Comparison of ENCODE assay signal across 12 mouse cellular contexts in genomic region chr11:22481639-22482361, GRCm38 (mm10). TPM values are rescaled to one million over a fixed set of nuclear protein-coding genes. Genes with fewer than 3 reads are reported as not detected.
DNase-seq lines count a peak whose midpoint lies in the region; ATAC-seq lines count a peak whose summit lies in the region.
"Had no signal": no experiment of that assay in that cellular context is flagged by ENCODE, and none has a peak within 500 bp of the region (broad histone marks: within the 10 kb centered on the region; RNA-seq: fewer than 3 reads in every experiment).

No protein-coding gene starts in this region.

- H3K4me1 ChIP-seq in hindbrain, embryonic 12.5 days: 0 out of 2 replicates have a peak, but pooled peaks cover 3% of the 10 kb centered on the region
- no peaks in the 10 kb centered on the region for H3K4me1 ChIP-seq in hindbrain, embryonic 11.5 days (replicated peaks; ENCODE audit: control insufficient read depth, insufficient read depth, low read length)
- 0 out of 2 replicates have a peak, but pooled peaks cover 5% of the 10 kb centered on the region for H3K4me1 ChIP-seq in embryonic facial prominence, embryonic 15.5 days
- H3K4me1 ChIP-seq in neural tube, embryonic 14.5 days (ENCODE audit: control insufficient read depth, insufficient read depth, low read length): no peaks in the 10 kb centered on the region
- H3K4me1 ChIP-seq: kidney, embryonic 15.5 days had no signal

- no peak overlapping the region for H3K4me2 ChIP-seq in hindbrain, embryonic 12.5 days (replicated peaks)
- H3K4me2 ChIP-seq in hindbrain, embryonic 11.5 days (replicated peaks; ENCODE audit: low read depth, low read length): no peak overlapping the region
- H3K4me2 ChIP-seq in embryonic facial prominence, embryonic 15.5 days (replicated peaks): no peak overlapping the region
- H3K4me2 ChIP-seq in neural tube, embryonic 14.5 days (ENCODE audit: low read depth, low read length): no peak overlapping the region
- H3K4me2 ChIP-seq: kidney, embryonic 15.5 days; liver, embryonic 11.5 days had no signal

- no peaks in the 10 kb centered on the region for H3K36me3 ChIP-seq in hindbrain, embryonic 12.5 days
- no peaks in the 10 kb centered on the region for H3K36me3 ChIP-seq in hindbrain, embryonic 11.5 days (ENCODE audit: control insufficient read depth, insufficient read depth, low read length)
- H3K36me3 ChIP-seq in embryonic facial prominence, embryonic 15.5 days: no peaks in the 10 kb centered on the region
- no peaks in the 10 kb centered on the region for H3K36me3 ChIP-seq in neural tube, embryonic 14.5 days (ENCODE audit: control insufficient read depth, insufficient read depth, low read length)
- H3K36me3 ChIP-seq: kidney, embryonic 15.5 days had no signal

- peak overlapping the region; percentile 49 for H3K27ac ChIP-seq in hindbrain, embryonic 12.5 days
- no peak overlapping the region for H3K27ac ChIP-seq in hindbrain, embryonic 11.5 days (ENCODE audit: low read depth, low read length)
- H3K27ac ChIP-seq in embryonic facial prominence, embryonic 15.5 days (replicated peaks): peak overlapping the region; percentile 80
- no peak overlapping the region for H3K27ac ChIP-seq in neural tube, embryonic 14.5 days (ENCODE audit: low read depth, low read length)
- H3K27ac ChIP-seq: heart, adult 2 months; kidney, embryonic 15.5 days had no signal

- DNase-seq in hindbrain, embryonic 11.5 days (ENCODE audit: low spot score): no peak
- DNase-seq in retina, postnatal 1 day: peak; percentile 9
- no peak for DNase-seq in retina, embryonic 14.5 days (ENCODE audit: low spot score)
- DNase-seq in frontal cortex, postnatal 14 days (ENCODE audit: low spot score in 2 of 2): no peak
- no peak for DNase-seq in left cerebral cortex, adult 11 months (ENCODE audit: low spot score)
- DNase-seq: heart, adult 2 months had no signal

- no peaks in the 10 kb centered on the region for H3K27me3 ChIP-seq in hindbrain, embryonic 12.5 days
- no peaks in the 10 kb centered on the region for H3K27me3 ChIP-seq in hindbrain, embryonic 11.5 days (ENCODE audit: control insufficient read depth, insufficient read depth, low read length)
- H3K27me3 ChIP-seq in embryonic facial prominence, embryonic 15.5 days: no peaks in the 10 kb centered on the region
- no peaks in the 10 kb centered on the region for H3K27me3 ChIP-seq in neural tube, embryonic 14.5 days (ENCODE audit: control insufficient read depth, insufficient read depth, low read length)
- H3K27me3 ChIP-seq: kidney, embryonic 15.5 days had no signal

- no peak for ATAC-seq in hindbrain, embryonic 12.5 days (ENCODE audit: low FRiP score)
- no peak for ATAC-seq in hindbrain, embryonic 11.5 days (ENCODE audit: low FRiP score)
- ATAC-seq in embryonic facial prominence, embryonic 15.5 days (ENCODE audit: insufficient number of reproducible peaks, low FRiP score, low TSS enrichment, low read depth): no peak
- peak; percentile 72; the same call in 1 of the 2 replicates for ATAC-seq in neural tube, embryonic 14.5 days (ENCODE audit: low read depth)
- ATAC-seq: activated CD4-positive, CD25-positive, alpha-beta regulatory T cell, adult 4 months had no signal

- H3K9me3 ChIP-seq in hindbrain, embryonic 12.5 days (replicated peaks): no peaks in the 10 kb centered on the region
- no peaks in the 10 kb centered on the region for H3K9me3 ChIP-seq in hindbrain, embryonic 11.5 days (ENCODE audit: control insufficient read depth, low read length)
- no peaks in the 10 kb centered on the region for H3K9me3 ChIP-seq in embryonic facial prominence, embryonic 15.5 days (replicated peaks)
- no peaks in the 10 kb centered on the region for H3K9me3 ChIP-seq in neural tube, embryonic 14.5 days (ENCODE audit: control insufficient read depth, low read length)
- H3K9me3 ChIP-seq: kidney, embryonic 15.5 days had no signal

- no peak overlapping the region for H3K9ac ChIP-seq in hindbrain, embryonic 12.5 days
- no peak overlapping the region for H3K9ac ChIP-seq in hindbrain, embryonic 11.5 days (ENCODE audit: low read depth, low read length)
- H3K9ac ChIP-seq in embryonic facial prominence, embryonic 15.5 days: no peak overlapping the region
- no peak overlapping the region for H3K9ac ChIP-seq in neural tube, embryonic 14.5 days (replicated peaks; ENCODE audit: low read depth, low read length)
- H3K9ac ChIP-seq: kidney, embryonic 15.5 days had no signal

- H3K4me3 ChIP-seq in hindbrain, embryonic 12.5 days: no peak overlapping the region
- no peak overlapping the region for H3K4me3 ChIP-seq in hindbrain, embryonic 11.5 days (ENCODE audit: low read depth, low read length)
- no peak overlapping the region for H3K4me3 ChIP-seq in embryonic facial prominence, embryonic 15.5 days (replicated peaks)
- no peak overlapping the region for H3K4me3 ChIP-seq in neural tube, embryonic 14.5 days (ENCODE audit: low read depth, low read length)
- H3K4me3 ChIP-seq: heart, adult 2 months; kidney, embryonic 15.5 days had no signal

- WGBS in hindbrain, embryonic 12.5 days: 71% methylated on average over 1 of the region's 1 CpGs
- WGBS in hindbrain, embryonic 11.5 days: 93% methylated on average over 1 of the region's 1 CpGs
- WGBS in embryonic facial prominence, embryonic 15.5 days: 67% methylated on average over 1 of the region's 1 CpGs
- WGBS in neural tube, embryonic 14.5 days: 63% methylated on average over 1 of the region's 1 CpGs

RNA-seq across cellular contexts. Expression of gene Tmem17, which starts 30.1 kb away (rescaled TPM):
- polyA plus RNA-seq in hindbrain, embryonic 12.5 days (2016; fragmentation: Nextera tagmentation; extraction: Ambion mirVana): 17.3 and 18.8 TPM in 2 replicates
- polyA plus RNA-seq in hindbrain, embryonic 11.5 days (2014; fragmentation: Nextera tagmentation; extraction: Ambion mirVana): 13.4 and 16.4 TPM in 2 replicates
- polyA plus RNA-seq in embryonic facial prominence, embryonic 15.5 days (2015; fragmentation: Nextera tagmentation; extraction: Ambion mirVana): 14.5 and 15.6 TPM in 2 replicates
- 22.0 and 24.7 TPM in 2 replicates for polyA plus RNA-seq in neural tube, embryonic 14.5 days (2014; fragmentation: Nextera tagmentation; extraction: Ambion mirVana)

Comparison
In these comparisons a context has a peak if more than half of its experiments do, and no peak if none do; other contexts are left out.
1. H3K27ac ChIP-seq: peak in hindbrain, embryonic 12.5 days (single experiment) and embryonic facial prominence, embryonic 15.5 days (single experiment); none in hindbrain, embryonic 11.5 days (single experiment) and neural tube, embryonic 14.5 days (single experiment).